Mouse (Mus musculus) heart, postnatal 4 days (tissue): ENCODE measurements at regions not wholly inside any gene's neighbourhood (a gene's known extent, or its start where the extent isn't known, plus 50 kb on each side); places are given as distances from the start of the nearest gene placed in this dataset.

Experiments
- DNase-seq: peaks from one replicate; pipeline ENCODE4 v3.0.0; 2021

DNA sequence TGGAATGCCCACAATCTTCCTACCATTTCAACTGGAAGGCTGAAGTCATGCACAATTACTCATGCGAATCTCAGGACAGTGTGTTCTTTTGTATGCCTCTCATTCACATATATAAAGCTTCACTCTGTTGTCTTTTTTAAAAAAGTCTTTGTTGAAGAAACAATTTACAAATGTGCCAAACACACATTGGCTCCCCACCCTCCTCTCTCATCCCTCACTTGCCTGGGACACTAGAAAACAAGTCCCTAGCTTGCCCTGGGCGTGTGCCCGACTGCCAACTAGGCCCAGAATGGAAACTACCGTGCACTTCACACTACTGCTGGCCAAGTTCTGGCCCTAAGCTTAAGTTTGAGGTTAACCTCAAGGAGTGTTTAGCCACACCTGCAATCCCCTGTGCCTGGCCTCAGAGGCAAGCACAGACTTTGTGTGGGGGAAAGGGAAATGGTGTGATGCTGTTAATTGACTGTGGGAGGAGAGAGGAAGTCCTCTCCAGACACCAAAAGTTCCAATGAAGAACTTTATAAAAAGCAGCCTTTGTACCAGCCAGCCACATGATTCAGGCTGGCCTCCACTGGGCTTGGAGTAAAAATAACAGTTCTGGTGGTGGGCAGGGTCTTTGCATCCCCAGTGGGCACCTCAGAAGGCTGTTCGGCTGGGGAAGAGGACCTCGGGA, 70.2 kb upstream of the Picalm start:
- DNase-seq: no peak

DNA sequence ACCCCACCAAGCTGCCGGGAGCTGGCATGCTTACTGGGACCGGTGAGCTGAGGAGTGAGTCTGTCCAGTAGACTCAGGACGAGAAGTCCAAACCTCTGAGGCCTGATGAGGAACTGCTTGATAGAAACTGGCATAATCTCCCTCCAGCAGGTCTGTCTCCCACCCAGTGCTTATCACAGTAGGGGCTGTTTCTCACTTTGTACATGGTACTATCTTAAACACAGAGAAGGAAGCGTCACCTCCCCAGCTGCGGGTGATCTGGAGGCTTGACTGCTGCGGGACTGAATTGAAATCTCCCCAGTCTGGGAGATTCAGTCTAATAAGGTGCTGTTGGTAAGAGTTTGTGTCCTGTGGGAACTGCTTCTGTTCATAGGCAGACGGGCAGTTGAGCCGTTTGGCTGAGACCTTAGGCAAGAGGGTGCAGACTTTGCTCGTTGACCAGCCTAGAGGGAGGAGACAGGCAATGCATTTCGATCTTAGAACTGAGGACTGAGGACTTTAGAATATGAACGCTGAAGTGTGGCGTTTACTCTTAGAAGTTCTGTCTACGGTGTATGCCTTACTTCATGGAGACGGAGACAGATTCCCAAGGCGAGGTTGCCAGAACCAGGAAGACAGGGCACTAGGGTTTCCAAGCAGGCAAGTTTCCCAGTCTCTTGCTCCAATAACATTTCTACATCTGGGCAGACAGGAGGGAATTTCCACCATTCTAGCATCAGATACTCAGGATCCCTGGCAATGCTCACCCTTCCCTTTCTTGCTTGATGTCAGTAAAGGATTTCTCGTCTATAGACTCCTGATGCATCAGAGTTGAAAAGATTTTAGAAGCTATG, 69.5 kb upstream of the Picalm start:
- DNase-seq: peak; percentile 19

- no peak for DNase-seq
Measured at GRCm38 (mm10) chr7:90061701-90062100, 68.3 kb upstream of the Picalm start.

GRCm38 (mm10) chr7:90062874-90063273, 67.1 kb upstream of the Picalm start:
- no peak for DNase-seq

DNA sequence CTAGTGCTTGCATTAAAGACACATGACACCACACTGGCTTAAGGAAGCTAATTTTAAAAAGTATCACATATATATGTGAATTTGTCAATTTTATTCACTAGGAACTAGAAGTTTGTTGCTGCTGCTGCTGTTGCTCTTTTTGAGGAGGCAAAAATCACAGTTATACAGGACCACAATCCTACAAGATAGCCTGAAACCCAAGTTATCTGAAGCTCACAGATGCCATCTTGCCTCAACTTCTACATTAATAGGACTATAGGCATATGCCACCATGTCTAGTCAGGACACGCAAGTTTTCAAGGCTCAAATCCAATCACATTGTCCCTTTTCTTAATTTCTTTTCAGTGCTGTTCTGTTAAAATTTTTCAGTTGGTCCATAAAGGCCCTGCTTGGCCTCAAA, 65.8 kb upstream of the Picalm start:
- DNase-seq: no peak

GRCm38 (mm10) chr7:90065269-90065955, 64.6 kb upstream of the Picalm start:
- no peak for DNase-seq

GRCm38 (mm10) chr7:90066275-90066674, 63.7 kb upstream of the Picalm start:
- no peak for DNase-seq

DNA sequence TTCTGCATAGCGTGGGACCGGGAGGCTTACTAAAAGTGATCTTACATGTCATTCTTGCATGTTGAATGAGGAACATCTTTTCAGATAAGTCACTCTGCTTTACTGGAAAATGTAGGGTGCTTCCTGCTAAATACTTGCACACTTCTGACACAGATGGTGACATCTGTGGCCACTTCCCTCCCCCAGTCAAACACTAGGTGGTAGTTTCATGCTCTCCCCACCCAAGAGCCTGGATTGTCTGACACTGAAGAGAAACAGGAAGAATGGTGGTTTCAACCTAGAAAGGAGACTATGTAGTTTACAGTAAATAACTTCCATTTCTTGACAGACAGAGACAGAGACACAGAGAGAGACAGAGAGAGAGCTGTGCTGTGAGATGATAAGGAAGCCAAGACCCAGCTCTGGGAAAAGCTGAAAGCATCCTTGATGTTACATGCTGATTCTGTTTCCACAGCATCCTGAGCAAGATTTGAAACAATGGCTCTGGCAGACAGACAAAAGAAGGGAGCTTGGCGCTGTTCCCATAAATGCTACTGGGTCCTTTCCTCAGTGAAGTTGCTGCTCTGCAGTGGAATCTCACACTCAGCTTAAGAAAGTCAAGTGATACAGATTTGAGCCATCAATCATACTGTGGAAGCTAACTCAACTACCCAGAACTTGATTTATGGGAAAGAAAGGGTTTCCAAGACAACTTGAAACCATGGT, 61.9 kb upstream of the Picalm start:
- peak; percentile 70 for DNase-seq

GRCm38 (mm10) chr7:90070267-90070666, 59.7 kb upstream of the Picalm start:
- no peak for DNase-seq

DNA sequence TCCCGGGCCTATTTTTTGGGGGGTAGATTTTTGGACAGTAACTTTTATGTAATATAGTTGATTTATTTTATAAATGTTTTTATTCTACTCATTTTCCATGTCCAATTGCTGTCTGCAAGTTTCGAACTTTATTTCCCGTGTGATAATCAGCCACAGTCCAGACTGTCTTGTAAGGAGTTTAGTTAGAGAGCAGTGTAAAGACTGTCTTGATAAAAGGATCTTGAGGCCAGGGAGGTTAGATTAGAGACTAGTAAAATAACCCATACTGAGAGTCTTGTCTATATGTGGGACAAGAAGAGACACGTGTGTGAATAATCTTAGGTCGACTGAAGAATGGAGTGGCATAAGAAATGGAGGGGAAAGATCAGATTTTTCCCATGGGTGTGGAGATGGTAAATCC, 56.1 kb upstream of the Picalm start:
- no peak for DNase-seq

GRCm38 (mm10) chr7:90074592-90074991, 55.4 kb upstream of the Picalm start:
- no peak for DNase-seq

GRCm38 (mm10) chr7:90077565-90077964, 52.4 kb upstream of the Picalm start:
- DNase-seq: no peak

DNA sequence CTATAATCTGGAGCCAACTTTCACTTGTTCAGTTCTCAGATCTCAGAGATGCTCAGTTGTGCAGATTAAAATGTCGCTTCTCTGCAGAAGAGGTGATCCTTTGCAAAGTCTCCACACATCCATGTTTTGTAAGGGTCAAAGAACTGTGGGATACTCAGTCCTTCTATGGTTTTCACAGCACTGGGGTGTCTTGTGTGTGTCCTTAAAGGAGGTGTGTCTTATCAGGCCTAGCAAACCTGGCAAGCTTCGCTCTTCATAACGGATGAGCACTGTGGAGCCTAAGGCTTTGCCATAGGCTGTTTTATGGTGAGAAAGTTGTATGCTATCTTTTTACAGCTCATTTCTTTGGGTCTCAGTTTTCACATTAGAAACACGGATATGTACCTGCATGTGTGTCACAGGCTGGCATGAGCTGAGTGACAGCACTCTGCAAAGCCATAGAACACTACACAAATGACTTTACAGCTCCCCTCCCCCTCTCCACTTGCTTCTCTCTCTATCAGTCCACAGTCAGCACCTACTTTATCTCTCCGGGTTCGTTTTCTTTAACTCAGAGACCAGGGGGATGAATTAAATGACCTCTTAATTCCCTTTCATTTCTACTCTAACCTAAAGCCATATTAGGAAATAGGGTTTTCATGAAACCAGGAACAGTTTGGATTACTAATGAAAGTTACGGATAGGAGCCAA, 49.8 kb upstream of the Picalm start:
- no peak for DNase-seq
